Mouse (Mus musculus): Measurements from ENCODE around the gene Ift172. TPM values are rescaled to one million over a fixed set of nuclear protein-coding genes. Genes with fewer than 3 reads are reported as not detected.
A peak's percentile ranks its signal among the peaks of the same experiment; 100 is the strongest.

Ift172 gene
- polyA plus RNA-seq, 1 experiment from 2014 or later = 28.3 TPM

DNA sequence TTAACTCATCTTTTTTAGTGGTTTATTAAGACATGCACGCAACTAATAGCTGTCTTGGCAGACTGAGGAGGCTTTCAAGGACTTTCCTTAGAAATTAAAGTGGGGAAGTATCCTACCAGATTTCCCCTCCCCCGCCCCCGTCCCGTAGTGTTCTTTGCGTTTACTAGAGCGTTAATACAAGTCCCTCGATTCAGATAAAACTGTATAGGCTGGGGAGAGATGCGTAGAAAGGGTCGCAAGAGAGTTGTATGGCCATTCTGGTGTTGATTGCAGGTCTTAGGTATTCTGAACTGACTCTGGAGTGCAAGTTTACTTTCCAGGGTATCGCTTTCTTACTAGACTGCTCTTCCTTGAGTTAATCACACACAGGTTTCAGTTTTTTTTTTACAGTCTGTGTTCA lies 48.7 kb downstream of the Ift172 start:
- H3K9ac ChIP-seq (ENCODE audit: low read depth, low read length) = peak overlapping the region; percentile 98; the same call in 1 of the 2 replicates
- H3K4me2 ChIP-seq (replicated peaks; ENCODE audit: low read depth) = peak overlapping the region; percentile 73
- WGBS = 15% methylated on average over 10 of the region's 10 CpGs
- TF ChIP-seq CTCF (IDR thresholded peaks at IDR 0.05; ENCODE audit: low read depth) = no peak
- peaks cover 35% of the 10 kb centered on the region for H3K36me3 ChIP-seq (ENCODE audit: control insufficient read depth, insufficient read depth)
- no peak overlapping the region for H3K27ac ChIP-seq (ENCODE audit: low read depth, low read length)
- H3K4me1 ChIP-seq (replicated peaks; ENCODE audit: control insufficient read depth, insufficient read depth, low read length) = 0 out of 2 replicates have a peak, but pooled peaks cover 7% of the 10 kb centered on the region
- H3K9me3 ChIP-seq (ENCODE audit: control insufficient read depth) = no peaks in the 10 kb centered on the region
- ATAC-seq = no peak
- no peaks in the 10 kb centered on the region for H3K27me3 ChIP-seq (replicated peaks; ENCODE audit: control insufficient read depth, insufficient read depth, low read length)
- peak overlapping the region; percentile 98 for H3K4me3 ChIP-seq (ENCODE audit: low read depth, low read length)

DNA sequence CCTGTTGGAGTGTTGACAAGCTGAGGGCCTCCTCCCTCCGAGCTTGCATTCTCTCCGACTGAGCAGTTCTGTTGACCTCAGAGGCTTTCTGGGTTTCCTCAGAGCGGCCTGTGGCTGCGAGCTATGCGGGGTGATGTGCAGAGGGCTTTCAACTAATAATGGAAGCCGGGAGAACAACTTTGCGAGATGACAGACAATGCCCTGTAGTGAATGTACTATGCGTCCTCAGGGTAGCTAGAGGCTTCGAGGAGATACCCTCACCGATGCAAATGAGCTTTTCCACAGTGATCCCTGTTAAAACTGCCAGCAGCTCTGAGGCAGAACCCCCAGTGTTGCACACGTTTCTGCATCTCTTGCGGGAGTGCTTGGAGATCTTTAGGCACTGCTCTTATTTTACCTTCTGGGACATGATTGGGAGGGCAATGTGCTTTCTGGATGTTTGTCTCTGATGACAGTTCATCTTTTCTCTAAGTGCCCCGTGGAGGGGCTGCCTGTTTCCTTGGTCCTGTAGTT lies 49.3 kb downstream of the Ift172 start:
- under 1% methylated on average over 13 of the region's 13 CpGs for WGBS
- no peaks in the 10 kb centered on the region for H3K9me3 ChIP-seq (ENCODE audit: control insufficient read depth)
- no peak for TF ChIP-seq CTCF (IDR thresholded peaks at IDR 0.05; ENCODE audit: low read depth)
- H3K9ac ChIP-seq (ENCODE audit: low read depth, low read length) = peak overlapping the region; percentile 98
- no peaks in the 10 kb centered on the region for H3K27me3 ChIP-seq (replicated peaks; ENCODE audit: control insufficient read depth, insufficient read depth, low read length)
- 0 out of 2 replicates have a peak, but pooled peaks cover 7% of the 10 kb centered on the region for H3K4me1 ChIP-seq (replicated peaks; ENCODE audit: control insufficient read depth, insufficient read depth, low read length)
- H3K27ac ChIP-seq (ENCODE audit: low read depth, low read length) = peak overlapping the region; percentile 100
- peak overlapping the region; percentile 73 for H3K4me2 ChIP-seq (replicated peaks; ENCODE audit: low read depth)
- peaks cover 29% of the 10 kb centered on the region for H3K36me3 ChIP-seq (ENCODE audit: control insufficient read depth, insufficient read depth)
- ATAC-seq = no peak
- H3K4me3 ChIP-seq (ENCODE audit: low read depth, low read length) = peak overlapping the region; percentile 98

DNA sequence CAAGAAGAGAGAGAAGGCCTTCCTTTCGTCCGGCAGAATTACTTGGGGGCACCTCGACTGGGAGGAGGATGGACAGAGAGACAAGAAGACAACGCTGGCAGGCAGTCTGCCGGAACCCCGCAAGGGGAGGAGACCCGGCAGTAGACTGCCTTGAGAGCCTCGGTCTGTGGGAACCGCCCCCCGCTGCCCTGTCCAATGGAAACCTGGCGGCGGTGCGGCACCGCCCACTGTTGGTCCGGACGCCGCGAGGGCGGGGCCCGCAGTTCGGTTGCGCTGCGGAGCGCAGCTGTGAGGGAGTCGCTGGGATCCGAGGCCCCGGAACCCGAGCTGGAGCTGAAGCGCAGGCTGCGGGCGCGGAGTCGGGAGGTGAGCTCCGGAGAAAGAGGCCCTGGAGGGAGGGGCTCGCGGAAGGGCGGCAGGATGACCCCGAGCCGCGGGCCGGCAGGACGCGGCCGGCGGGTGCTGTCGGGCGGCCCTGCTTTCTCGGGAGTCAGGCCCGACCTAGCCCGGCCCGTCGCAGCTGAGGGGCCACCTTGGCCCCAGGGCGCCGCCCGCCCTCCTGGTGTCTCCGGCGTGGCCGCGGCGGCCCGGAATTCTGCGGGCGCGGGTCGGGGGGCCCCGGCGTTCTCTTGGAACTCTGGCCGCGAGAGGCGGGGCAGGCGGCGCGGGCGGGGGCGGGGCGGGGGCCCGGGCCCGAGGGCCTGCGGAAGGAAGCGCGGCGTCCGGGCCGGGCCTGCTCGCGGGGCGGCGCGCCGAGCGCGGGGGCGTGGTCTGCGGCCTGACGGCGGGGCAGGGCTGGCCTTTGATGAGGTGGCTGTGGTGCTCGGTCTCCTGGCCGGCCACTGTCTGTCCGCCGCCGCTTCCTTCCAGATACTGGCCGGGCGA lies 50.0 kb downstream of the Ift172 start, which contains the start of the genes Nrbp1 and Gm9970:
Gene Nrbp1, plus strand, starts transcription at position 228 of the 885 bp plus-strand sequence.
Gene Gm9970, minus strand, starts transcription at position 596 of the 885 bp plus-strand sequence.
- H3K36me3 ChIP-seq (ENCODE audit: control insufficient read depth, insufficient read depth) = peaks cover 22% of the 10 kb centered on the region
- 0 out of 2 replicates have a peak, but pooled peaks cover 7% of the 10 kb centered on the region for H3K4me1 ChIP-seq (replicated peaks; ENCODE audit: control insufficient read depth, insufficient read depth, low read length)
- H3K9ac ChIP-seq (ENCODE audit: low read depth, low read length) = peak within 1 kb of the TSS; percentile 98
- H3K4me2 ChIP-seq (replicated peaks; ENCODE audit: low read depth) = peak within 1 kb of the TSS; percentile 73
- H3K27ac ChIP-seq (ENCODE audit: low read depth, low read length) = peak within 1 kb of the TSS; percentile 100
- no peaks in the 10 kb centered on the region for H3K27me3 ChIP-seq (replicated peaks; ENCODE audit: control insufficient read depth, insufficient read depth, low read length)
- TF ChIP-seq CTCF (IDR thresholded peaks at IDR 0.05; ENCODE audit: low read depth) = no peak
- peak; percentile 97 for ATAC-seq
- under 1% methylated on average over 80 of the region's 103 CpGs for WGBS
- no peaks in the 10 kb centered on the region for H3K9me3 ChIP-seq (ENCODE audit: control insufficient read depth)
- H3K4me3 ChIP-seq (ENCODE audit: low read depth, low read length) = peak within 1 kb of the TSS; percentile 98

DNA sequence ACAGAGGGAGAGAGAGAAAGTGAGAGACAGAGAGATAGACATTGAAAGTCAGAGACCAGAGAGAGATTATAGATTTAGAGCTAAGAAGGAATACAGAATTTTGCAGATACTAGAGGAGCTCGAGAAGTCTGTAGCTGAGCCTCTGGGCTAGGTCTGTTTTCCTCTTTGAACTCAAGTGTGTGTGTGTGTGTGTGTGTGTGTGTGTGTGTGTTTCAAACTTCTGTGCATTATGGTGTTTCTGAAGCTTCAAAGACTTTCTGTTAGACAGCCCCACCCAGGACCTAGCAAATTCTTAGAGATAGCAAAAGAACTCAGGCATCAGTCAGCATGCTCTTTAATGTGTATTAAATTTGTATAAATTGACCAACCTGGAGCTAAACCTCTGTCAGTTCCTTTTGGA lies 64.3 kb downstream of the Ift172 start:
- ATAC-seq = no peak
- WGBS = 53% methylated on average over 1 of the region's 1 CpGs
- Histone ChIP-seq H3K36me3 (ENCODE audit: control insufficient read depth, insufficient read depth) (no peaks in the 10 kb centered on the region), H3K27me3 (replicated peaks; ENCODE audit: control insufficient read depth, insufficient read depth, low read length) (no peaks in the 10 kb centered on the region), H3K4me3 (ENCODE audit: low read depth, low read length) (no peak overlapping the region), H3K9ac (ENCODE audit: low read depth, low read length) (no peak overlapping the region), H3K4me1 (replicated peaks; ENCODE audit: control insufficient read depth, insufficient read depth, low read length) (no peaks in the 10 kb centered on the region), H3K9me3 (ENCODE audit: control insufficient read depth) (no peaks in the 10 kb centered on the region), H3K27ac (ENCODE audit: low read depth, low read length) (no peak overlapping the region), H3K4me2 (replicated peaks; ENCODE audit: low read depth) (no peak overlapping the region)
- no peak for TF ChIP-seq CTCF (IDR thresholded peaks at IDR 0.05; ENCODE audit: low read depth)

DNA sequence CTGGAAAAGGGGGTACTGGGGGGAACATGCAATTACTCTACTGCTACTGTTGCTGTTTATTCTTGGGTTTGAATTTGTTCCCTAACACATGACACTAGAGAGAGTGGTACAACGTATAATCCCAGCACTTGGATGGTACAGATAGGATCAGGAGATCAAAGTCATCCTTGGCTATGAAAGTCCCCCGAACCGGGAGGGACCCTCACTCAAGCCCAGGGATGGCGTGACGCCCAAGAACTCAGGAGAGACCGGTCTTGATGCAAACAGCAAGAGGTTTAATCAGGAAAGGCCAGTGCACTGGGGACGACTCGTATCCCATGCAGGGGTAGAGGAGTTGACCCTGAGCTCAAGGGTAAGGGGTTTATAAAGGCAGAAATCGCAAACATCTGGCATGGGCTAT lies 68.2 kb downstream of the Ift172 start:
- H3K4me2 ChIP-seq (replicated peaks; ENCODE audit: low read depth) = no peak overlapping the region
- H3K9ac ChIP-seq (ENCODE audit: low read depth, low read length) = no peak overlapping the region
- TF ChIP-seq CTCF (IDR thresholded peaks at IDR 0.05; ENCODE audit: low read depth) = no peak
- WGBS = 95% methylated on average over 9 of the region's 9 CpGs
- H3K27me3 ChIP-seq (replicated peaks; ENCODE audit: control insufficient read depth, insufficient read depth, low read length) = no peaks in the 10 kb centered on the region
- ATAC-seq = no peak
- no peak overlapping the region for H3K4me3 ChIP-seq (ENCODE audit: low read depth, low read length)
- H3K36me3 ChIP-seq (ENCODE audit: control insufficient read depth, insufficient read depth) = no peaks in the 10 kb centered on the region
- no peaks in the 10 kb centered on the region for H3K9me3 ChIP-seq (ENCODE audit: control insufficient read depth)
- H3K27ac ChIP-seq (ENCODE audit: low read depth, low read length) = no peak overlapping the region
- H3K4me1 ChIP-seq (replicated peaks; ENCODE audit: control insufficient read depth, insufficient read depth, low read length) = no peaks in the 10 kb centered on the region

- ATAC-seq = no peak
- Histone ChIP-seq H3K27me3 (replicated peaks; ENCODE audit: control insufficient read depth, insufficient read depth, low read length) (no peaks in the 10 kb centered on the region), H3K9me3 (ENCODE audit: control insufficient read depth) (no peaks in the 10 kb centered on the region), H3K4me3 (ENCODE audit: low read depth, low read length) (peak overlapping the region; percentile 84), H3K36me3 (ENCODE audit: control insufficient read depth, insufficient read depth) (no peaks in the 10 kb centered on the region), H3K27ac (ENCODE audit: low read depth, low read length) (peak overlapping the region; percentile 75), H3K4me2 (replicated peaks; ENCODE audit: low read depth) (peak overlapping the region; percentile 87), H3K4me1 (replicated peaks; ENCODE audit: control insufficient read depth, insufficient read depth, low read length) (no peaks in the 10 kb centered on the region), H3K9ac (ENCODE audit: low read depth, low read length) (peak overlapping the region; percentile 54)
- 15% methylated on average over 11 of the region's 11 CpGs for WGBS
- TF ChIP-seq CTCF (IDR thresholded peaks at IDR 0.05; ENCODE audit: low read depth) = peak; percentile 70
These were observed 69.5 kb downstream of the Ift172 start for GRCm38 (mm10) chr5:31221304-31221945.

All from intestine, postnatal 0 days (tissue).